Mouse (Mus musculus) myocyte (in vitro differentiated cells): Measurements from ENCODE around the gene Fam53a. TPM values are rescaled to one million over a fixed set of nuclear protein-coding genes. Genes with fewer than 3 reads are reported as not detected.

ENCODE experiments used
- H3K27me3 ChIP-seq: one replicate; pipeline ENCODE4 v1.6.1; 2011; ENCODE audit not compliant: control insufficient read depth, insufficient read depth, insufficient read length
- H3K36me3 ChIP-seq: one replicate; pipeline ENCODE4 v1.6.1; 2011; ENCODE audit not compliant: control insufficient read depth, insufficient read depth
- H3K4me2 ChIP-seq: one replicate; pipeline ENCODE4 v1.6.1; 2011; ENCODE audit warnings: low read depth, control low read depth
- H3K4me3 ChIP-seq: one replicate; pipeline ENCODE4 v1.5.1; 2011; ENCODE audit warnings: mild to moderate bottlenecking, control low read depth, moderate library complexity
- H3K79me2 ChIP-seq: one replicate; pipeline ENCODE4 v1.6.1; 2011; ENCODE audit not compliant: control insufficient read depth, insufficient read depth
- H3ac ChIP-seq: one replicate; pipeline ENCODE4 v1.6.1; 2011; ENCODE audit not compliant: control insufficient read depth, insufficient read length
- E2F4 ChIP-seq: IDR thresholded peaks from one replicate; pipeline ENCODE4 v1.6.1; 2011; ENCODE audit warnings: mild to moderate bottlenecking, control low read depth, moderate library complexity; ENCODE audit not compliant: insufficient read depth
- MAX ChIP-seq: IDR thresholded peaks from one replicate; pipeline ENCODE4 v1.6.1; 2011; ENCODE audit warnings: low read depth, mild to moderate bottlenecking, control low read depth
- MYOD1 ChIP-seq, 3 experiments: IDR thresholded peaks; one replicate each; pipeline ENCODE4 v1.6.1; 2011; ENCODE audit warnings: control low read depth in 2 of 3, low read depth in 2 of 3, mild to moderate bottlenecking in 2 of 3, moderate library complexity in 1 of 3; ENCODE audit not compliant: insufficient read length in 2 of 3, control insufficient read depth in 1 of 3
- MYOG ChIP-seq, 3 experiments: IDR thresholded peaks; one replicate each; pipeline ENCODE4 v1.6.1; 2011; ENCODE audit warnings: control low read depth in 2 of 3, low read depth in 2 of 3, mild to moderate bottlenecking in 2 of 3; ENCODE audit not compliant: insufficient read length in 2 of 3, control insufficient read depth in 1 of 3, insufficient read depth in 1 of 3
- POLR2A ChIP-seq: IDR thresholded peaks from one replicate; pipeline ENCODE4 v1.6.1; 2011; ENCODE audit warnings: low read depth, mild to moderate bottlenecking, control low read depth, moderate library complexity; ENCODE audit not compliant: insufficient read length
- REST ChIP-seq: IDR thresholded peaks from one replicate; pipeline ENCODE4 v1.6.1; 2011; ENCODE audit warnings: mild to moderate bottlenecking, control low read depth, moderate library complexity; ENCODE audit not compliant: insufficient read depth, insufficient read length
- SRF ChIP-seq: IDR thresholded peaks from one replicate; pipeline ENCODE4 v1.6.1; 2011; ENCODE audit warnings: low read depth; ENCODE audit not compliant: control insufficient read depth, insufficient read length
- TCF12 ChIP-seq: IDR thresholded peaks from one replicate; pipeline ENCODE4 v1.6.1; 2011; ENCODE audit warnings: mild to moderate bottlenecking, control low read depth; ENCODE audit not compliant: poor library complexity, insufficient read depth, severe bottlenecking
- TCF3 ChIP-seq: IDR thresholded peaks from one replicate; pipeline ENCODE4 v1.6.1; 2011; ENCODE audit warnings: low read depth, control low read depth; ENCODE audit not compliant: insufficient read length
- USF1 ChIP-seq: IDR thresholded peaks from one replicate; pipeline ENCODE4 v1.6.1; 2011; ENCODE audit warnings: low read depth, mild to moderate bottlenecking, control low read depth, moderate library complexity
- polyA plus RNA-seq: library from polyadenylated mRNA; unstranded; fragments of >200 nt; fragmentation: generic; extraction: Trizol; gene quantifications from one replicate; pipeline ENCODE4 v1.2.1, GENCODE M21; 2012; ENCODE audit warnings: missing spikeins

Fam53a gene
- polyA plus RNA-seq, 1 experiment = 28.3 TPM

GRCm38 (mm10) chr5:33574207-33574606 lies 55.2 kb downstream of the Fam53a start:
- H3K4me3 ChIP-seq = no peak overlapping the region
- no peaks in the 10 kb centered on the region for H3K36me3 ChIP-seq
- no peaks in the 10 kb centered on the region for H3K79me2 ChIP-seq
- H3ac ChIP-seq = no peak overlapping the region
- peaks cover 42% of the 10 kb centered on the region for H3K27me3 ChIP-seq
- H3K4me2 ChIP-seq = no peak overlapping the region
- TF ChIP-seq REST = no peak
- TF ChIP-seq MYOG (IDR thresholded peaks at IDR 0.05; ENCODE audit: control insufficient read depth in 1 of 3, insufficient read depth in 1 of 3, insufficient read length in 2 of 3, low read depth in 2 of 3) = no peak
- TF ChIP-seq USF1 = no peak
- TF ChIP-seq TCF12 = no peak
- no peak for TF ChIP-seq SRF
- TF ChIP-seq E2F4 = no peak

GRCm38 (mm10) chr5:33565886-33566285 lies 63.5 kb downstream of the Fam53a start:
- Histone ChIP-seq H3K27me3 (peaks cover 16% of the 10 kb centered on the region), H3K4me2 (no peak overlapping the region), H3ac (no peak overlapping the region), H3K4me3 (no peak overlapping the region), H3K79me2 (no peaks in the 10 kb centered on the region), H3K36me3 (no peaks in the 10 kb centered on the region)
- TF ChIP-seq POLR2A (no peak), TCF12 (no peak), MYOD1 (IDR thresholded peaks at IDR 0.05; ENCODE audit: control insufficient read depth in 1 of 3, insufficient read length in 2 of 3, low read depth in 2 of 3) (no peak), MAX (no peak), MYOG (IDR thresholded peaks at IDR 0.05; ENCODE audit: control insufficient read depth in 1 of 3, insufficient read depth in 1 of 3, insufficient read length in 2 of 3, low read depth in 2 of 3) (no peak)

- H3ac ChIP-seq = no peak overlapping the region
Observed at GRCm38 (mm10) chr5:33556277-33556995, 73.0 kb downstream of the Fam53a start.

More at GRCm38 (mm10) chr5:33556277-33556995, 73.0 kb downstream of the Fam53a start:
- H3K27me3 ChIP-seq = peaks cover 20% of the 10 kb centered on the region
- no peaks in the 10 kb centered on the region for H3K79me2 ChIP-seq
- peak in 1 of 3 experiments; percentile 55 for TF ChIP-seq MYOD1 (IDR thresholded peaks at IDR 0.05; ENCODE audit: control insufficient read depth in 1 of 3, insufficient read length in 2 of 3, low read depth in 2 of 3)
- TF ChIP-seq USF1 = no peak
- peak; percentile 1 to 50 (median 40) for TF ChIP-seq MYOG (IDR thresholded peaks at IDR 0.05; ENCODE audit: control insufficient read depth in 1 of 3, insufficient read depth in 1 of 3, insufficient read length in 2 of 3, low read depth in 2 of 3)
- no peak for TF ChIP-seq TCF12
- TF ChIP-seq TCF3 = no peak
- no peak for TF ChIP-seq POLR2A
- H3K36me3 ChIP-seq = no peaks in the 10 kb centered on the region
- no peak overlapping the region for H3K4me3 ChIP-seq
- peak overlapping the region; percentile 42 for H3K4me2 ChIP-seq

Other genes starting within 250 kb of the Fam53a start
- gene Nkx1-1, start 195.7 kb downstream of the Fam53a start, polyA plus RNA-seq = not detected
- gene Gm9903, start 290 bp upstream of the Fam53a start, polyA plus RNA-seq = 0.25 TPM
- 13.1 TPM for gene Slbp, start 22.9 kb upstream of the Fam53a start, polyA plus RNA-seq
- gene Tacc3, start 28.5 kb upstream of the Fam53a start, polyA plus RNA-seq = 54.1 TPM
- gene Tmem129, start 28.8 kb upstream of the Fam53a start, polyA plus RNA-seq = 27.2 TPM
- gene Fgfr3, start 92.0 kb upstream of the Fam53a start, polyA plus RNA-seq = 2.7 TPM
- gene Letm1, start 153.2 kb upstream of the Fam53a start, polyA plus RNA-seq = 29.2 TPM
- gene Nsd2, start 191.1 kb upstream of the Fam53a start, polyA plus RNA-seq = 23.9 TPM